Mouse (Mus musculus) midbrain, embryonic 11.5 days (tissue): Measurements from ENCODE around the gene Lmo3. TPM values are rescaled to one million over a fixed set of nuclear protein-coding genes. Genes with fewer than 3 reads are reported as not detected.

Experiments used
- ATAC-seq: fragments of 200-750 bp; cut with Nextera tagmentation; 2 replicates; pipeline ENCODE4 v1.8.0; 2017; ENCODE audit warnings: moderate TSS enrichment, moderate library complexity; ENCODE audit not compliant: low FRiP score
- DNase-seq: peaks from one replicate; pipeline ENCODE4 v3.0.0; 2015; ENCODE audit warnings: low spot score; ENCODE audit errors: missing footprints
- H3K27ac ChIP-seq: fragments of 300-500 bp; sonication (generic); 2 replicates; pipeline ENCODE4 v1.5.1; 2014; ENCODE audit warnings: low read depth, low read length
- H3K27me3 ChIP-seq: fragments of 300-500 bp; sonication (generic); 2 replicates; pipeline ENCODE4 v1.6.1; 2014; ENCODE audit warnings: mild to moderate bottlenecking, low read length, moderate library complexity, mixed read lengths; ENCODE audit not compliant: control insufficient read depth, insufficient read depth
- H3K36me3 ChIP-seq: fragments of 300-500 bp; sonication (generic); 2 replicates; pipeline ENCODE4 v1.6.1; 2014; ENCODE audit warnings: mild to moderate bottlenecking, low read length, moderate library complexity, mixed read lengths; ENCODE audit not compliant: control insufficient read depth, insufficient read depth
- H3K4me1 ChIP-seq: fragments of 300-500 bp; sonication (generic); 2 replicates; pipeline ENCODE4 v1.6.1; 2014; ENCODE audit warnings: low read length; ENCODE audit not compliant: control insufficient read depth, insufficient read depth
- H3K4me2 ChIP-seq: fragments of 300-500 bp; sonication (generic); 2 replicates; pipeline ENCODE4 v1.6.1; 2014; ENCODE audit warnings: mild to moderate bottlenecking, moderate library complexity
- H3K4me3 ChIP-seq: fragments of 300-500 bp; sonication (generic); 2 replicates; pipeline ENCODE4 v1.5.1; 2014; ENCODE audit warnings: low read depth, low read length
- H3K9ac ChIP-seq: fragments of 300-500 bp; sonication (generic); 2 replicates; pipeline ENCODE4 v1.6.1; 2014; ENCODE audit warnings: low read length
- H3K9me3 ChIP-seq: fragments of 300-500 bp; sonication (generic); 2 replicates; pipeline ENCODE4 v1.6.1; 2016; ENCODE audit warnings: low read length; ENCODE audit not compliant: control insufficient read depth
- WGBS: fragments of 180-500 bp; shearing (Covaris S2); extraction: QIAGEN DNeasy Blood & Tissue Kit; methylation state at CpG from one replicate; pipeline ENCODE4 v1.1.7; 2014; 5-methylcytosine and 5-hydroxymethylcytosine counted together
- polyA plus RNA-seq: library from polyadenylated mRNA; unstranded; fragments of >200 nt; fragmentation: Nextera tagmentation; extraction: Ambion mirVana; gene quantifications from 2 replicates; pipeline ENCODE4 v1.2.1, GENCODE M21; 2014

The Lmo3 gene
- polyA plus RNA-seq, 1 experiment from 2014 or later: 48.6 TPM

DNA sequence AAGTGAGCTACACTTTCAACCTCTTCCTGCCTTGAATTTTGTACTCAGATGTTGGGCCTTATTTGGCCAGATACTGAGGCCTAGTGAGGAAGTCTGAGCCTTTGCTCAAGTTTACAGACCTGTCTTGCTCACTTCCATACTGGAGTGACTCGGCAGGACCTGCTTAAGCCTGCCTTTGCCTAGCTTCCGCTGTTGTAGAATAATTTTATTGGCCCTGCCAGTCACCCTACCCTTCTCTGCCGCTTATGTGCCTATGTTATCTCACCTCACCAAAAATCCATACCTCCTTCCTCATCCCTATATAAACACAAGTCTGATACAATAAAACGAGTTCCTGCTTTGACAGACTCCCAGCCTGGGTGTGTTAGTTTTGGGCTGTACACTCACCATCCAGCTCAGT is 235.2 kb downstream of the Lmo3 start:
- ATAC-seq: no peak
- WGBS: 92% methylated on average over 4 of the region's 4 CpGs
- Histone ChIP-seq H3K4me2 (no peak overlapping the region), H3K9me3 (no peaks in the 10 kb centered on the region), H3K4me3 (no peak overlapping the region), H3K27me3 (no peaks in the 10 kb centered on the region), H3K27ac (no peak overlapping the region), H3K36me3 (no peaks in the 10 kb centered on the region), H3K4me1 (no peaks in the 10 kb centered on the region), H3K9ac (no peak overlapping the region)
- DNase-seq: no peak

DNA sequence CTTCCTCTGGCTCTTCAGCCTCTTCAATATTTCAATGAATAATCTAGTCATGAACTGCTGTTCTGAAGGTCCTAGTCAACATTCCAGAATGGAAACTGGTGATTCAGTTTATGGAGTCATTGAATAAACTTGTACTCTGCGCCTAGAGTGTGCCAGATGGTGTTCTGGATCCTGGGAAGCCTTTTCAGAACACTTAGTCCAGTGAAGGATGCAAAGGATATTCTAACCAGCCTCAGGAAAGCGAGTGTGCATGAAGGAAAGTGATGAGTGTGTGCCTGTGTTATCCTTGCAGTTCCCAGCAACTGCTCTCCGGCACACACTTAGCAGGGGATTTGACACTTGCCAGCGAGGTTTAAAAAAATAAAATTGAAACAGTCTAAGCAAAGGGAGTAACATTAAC is 245.9 kb downstream of the Lmo3 start:
- ATAC-seq (no peak), DNase-seq (no peak)
- Histone ChIP-seq H3K4me3 (no peak overlapping the region), H3K9ac (no peak overlapping the region), H3K4me1 (no peaks in the 10 kb centered on the region), H3K27ac (no peak overlapping the region), H3K27me3 (no peaks in the 10 kb centered on the region), H3K4me2 (no peak overlapping the region), H3K9me3 (peaks cover 2% of the 10 kb centered on the region; the same call in 1 of the 2 replicates), H3K36me3 (no peaks in the 10 kb centered on the region)
- 74% methylated on average over 4 of the region's 4 CpGs for WGBS

DNA sequence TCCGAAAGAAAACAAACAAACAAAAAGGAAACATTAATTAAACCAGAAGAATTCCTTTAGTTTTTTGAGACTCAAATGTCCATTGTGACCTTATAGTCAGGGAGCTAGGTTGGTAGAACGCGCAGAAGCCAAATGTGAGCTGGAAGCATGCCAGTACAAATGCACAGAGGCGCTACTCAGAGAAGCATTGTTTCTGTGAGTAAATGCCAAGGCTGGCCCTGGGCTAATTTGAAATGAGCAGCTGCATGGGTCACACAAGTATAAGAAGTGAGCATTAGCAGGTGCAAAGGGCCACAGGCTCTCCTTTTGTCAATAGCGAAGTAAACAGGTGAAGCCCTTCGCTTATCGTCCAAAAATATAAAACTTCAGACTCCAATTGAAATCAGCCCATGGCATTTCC is 247.8 kb downstream of the Lmo3 start:
- 92% methylated on average over 7 of the region's 7 CpGs for WGBS
- Histone ChIP-seq H3K36me3 (no peaks in the 10 kb centered on the region), H3K9ac (no peak overlapping the region), H3K27ac (no peak overlapping the region), H3K27me3 (no peaks in the 10 kb centered on the region), H3K4me2 (no peak overlapping the region), H3K4me3 (no peak overlapping the region), H3K4me1 (no peaks in the 10 kb centered on the region), H3K9me3 (no peaks in the 10 kb centered on the region)
- DNase-seq (no peak), ATAC-seq (no peak)

DNA sequence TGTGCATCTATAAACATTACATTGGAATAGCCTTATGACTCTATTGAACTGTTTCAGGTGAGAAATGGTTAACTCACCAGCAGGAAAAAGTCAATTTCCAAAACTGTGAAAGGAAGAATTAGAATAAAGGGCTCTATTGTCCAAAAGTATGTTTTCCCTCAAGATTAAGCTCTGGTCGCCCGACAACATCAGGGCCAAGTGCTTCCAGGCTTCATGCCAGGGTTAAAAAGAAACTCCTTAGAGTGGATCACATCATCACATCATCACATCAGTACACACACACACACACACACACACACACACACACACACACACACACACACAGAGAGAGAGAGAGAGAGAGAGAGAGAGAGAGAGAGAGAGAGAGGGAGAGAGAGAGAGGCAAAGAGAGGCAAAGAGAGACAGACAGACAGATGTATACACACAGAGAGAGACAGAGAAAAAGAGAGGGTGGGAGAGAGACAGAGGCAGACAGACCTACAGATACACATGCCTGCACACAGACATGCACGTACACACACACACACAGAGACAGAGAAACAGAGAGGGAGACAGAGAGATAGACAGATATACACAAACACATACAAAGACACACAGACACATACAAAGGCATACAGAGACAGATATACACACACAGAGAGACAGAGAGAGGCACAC is 255.9 kb downstream of the Lmo3 start:
- H3K4me1 ChIP-seq: no peaks in the 10 kb centered on the region
- no peak for ATAC-seq
- H3K4me3 ChIP-seq: no peak overlapping the region
- no peaks in the 10 kb centered on the region for H3K36me3 ChIP-seq
- H3K27ac ChIP-seq: no peak overlapping the region
- no peak for DNase-seq
- no peaks in the 10 kb centered on the region for H3K9me3 ChIP-seq
- H3K9ac ChIP-seq: no peak overlapping the region
- 57% methylated on average over 3 of the region's 3 CpGs for WGBS
- no peaks in the 10 kb centered on the region for H3K27me3 ChIP-seq
- no peak overlapping the region for H3K4me2 ChIP-seq

DNA sequence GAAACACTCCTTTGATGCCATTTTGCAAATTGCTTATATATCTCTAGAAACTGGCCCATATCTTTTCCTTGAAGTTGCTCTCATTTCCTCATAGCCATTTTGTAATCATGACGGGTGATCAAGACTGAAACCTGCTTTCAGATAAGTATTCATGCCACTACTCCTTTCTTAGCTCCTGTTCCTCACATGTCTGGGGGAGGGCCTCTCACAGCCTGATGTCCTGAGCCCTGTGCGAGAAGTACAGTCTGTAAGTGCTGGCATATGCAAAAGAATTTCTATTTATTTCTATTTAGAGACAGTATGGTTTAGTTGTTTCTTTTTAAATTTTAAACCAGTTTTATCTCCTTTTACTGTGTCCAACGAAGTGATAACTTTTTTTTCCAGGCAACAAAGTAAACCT is 256.6 kb downstream of the Lmo3 start:
- no peaks in the 10 kb centered on the region for H3K36me3 ChIP-seq
- DNase-seq (no peak), ATAC-seq (no peak)
- no peaks in the 10 kb centered on the region for H3K9me3 ChIP-seq
- no peak overlapping the region for H3K4me3 ChIP-seq
- H3K9ac ChIP-seq: no peak overlapping the region
- H3K27me3 ChIP-seq: no peaks in the 10 kb centered on the region
- no peaks in the 10 kb centered on the region for H3K4me1 ChIP-seq
- H3K27ac ChIP-seq: no peak overlapping the region
- WGBS: 79% methylated on average over 3 of the region's 3 CpGs
- no peak overlapping the region for H3K4me2 ChIP-seq

DNA sequence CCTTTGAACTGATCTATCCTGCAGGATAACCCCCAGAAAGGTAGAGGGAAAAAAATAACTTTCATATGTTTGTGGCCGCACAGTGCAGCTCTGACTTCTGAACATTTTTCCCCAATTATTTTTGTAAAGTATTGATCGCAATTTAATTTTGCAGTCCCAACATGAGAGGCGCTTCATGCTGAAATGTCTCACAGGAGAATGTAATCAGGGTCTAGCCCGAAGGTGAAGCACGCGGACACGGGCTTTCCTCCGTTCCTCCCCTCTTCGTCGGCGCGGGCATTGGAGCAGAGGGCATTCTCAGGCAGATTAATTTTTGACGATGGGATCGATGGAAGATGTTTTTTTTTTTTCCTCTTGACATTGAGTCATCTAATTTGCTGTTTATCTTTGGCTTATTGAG is 258.4 kb downstream of the Lmo3 start:
- Histone ChIP-seq H3K9me3 (no peaks in the 10 kb centered on the region), H3K4me2 (no peak overlapping the region), H3K27ac (no peak overlapping the region), H3K36me3 (no peaks in the 10 kb centered on the region), H3K27me3 (no peaks in the 10 kb centered on the region), H3K9ac (no peak overlapping the region), H3K4me1 (no peaks in the 10 kb centered on the region), H3K4me3 (no peak overlapping the region)
- DNase-seq (no peak), ATAC-seq (no peak)
- 89% methylated on average over 14 of the region's 14 CpGs for WGBS

DNA sequence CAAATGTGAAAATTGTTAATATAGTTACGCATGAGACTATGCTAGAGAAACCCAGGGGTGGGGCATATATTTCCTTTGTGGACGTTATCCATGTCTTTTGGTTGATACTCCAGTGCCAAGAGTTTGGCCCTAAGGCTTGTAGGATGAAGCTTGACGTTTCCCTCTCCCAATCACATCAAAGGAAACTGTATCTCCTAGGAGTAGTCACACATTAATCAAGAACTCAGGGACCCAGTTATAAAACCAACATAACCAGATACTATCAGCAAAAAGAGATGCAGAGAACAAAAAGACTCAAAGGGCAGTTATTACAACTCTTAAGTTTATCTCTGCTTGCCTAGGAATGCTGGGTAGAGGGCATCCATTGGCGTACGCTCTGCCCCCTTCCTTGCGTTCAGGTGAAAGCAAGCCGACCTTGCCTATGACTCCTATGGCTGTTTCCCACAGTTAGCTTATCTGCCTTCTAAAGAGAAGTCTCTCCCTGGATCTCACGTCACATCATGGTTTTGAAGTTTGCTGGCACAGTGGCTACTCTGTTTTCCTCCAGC is 261.5 kb downstream of the Lmo3 start:
- DNase-seq (no peak), ATAC-seq (no peak)
- no peak overlapping the region for H3K9ac ChIP-seq
- no peaks in the 10 kb centered on the region for H3K27me3 ChIP-seq
- WGBS: 92% methylated on average over 8 of the region's 8 CpGs
- H3K4me2 ChIP-seq: no peak overlapping the region
- H3K27ac ChIP-seq: no peak overlapping the region
- H3K4me1 ChIP-seq: no peaks in the 10 kb centered on the region
- H3K36me3 ChIP-seq: no peaks in the 10 kb centered on the region
- no peak overlapping the region for H3K4me3 ChIP-seq
- no peaks in the 10 kb centered on the region for H3K9me3 ChIP-seq

Other genes starting within 250 kb of the Lmo3 start
- gene Igbp1b, start 76.6 kb upstream of the Lmo3 start, polyA plus RNA-seq: 0.10 TPM in 1 of 2 replicates, not detected in the other